Mouse (Mus musculus) hindbrain, postnatal 0 days (tissue): ENCODE measurements around the gene Olfr877. TPM values are rescaled to one million over a fixed set of nuclear protein-coding genes. Genes with fewer than 3 reads are reported as not detected.

Source experiments
- ATAC-seq: fragments of 200-750 bp; cut with Nextera tagmentation; 2 replicates; pipeline ENCODE4 v1.8.0; 2017; ENCODE audit warnings: mild to moderate bottlenecking, moderate TSS enrichment, moderate library complexity
- DNase-seq: peaks from one replicate; pipeline ENCODE4 v3.0.0-alpha.2; 2015; ENCODE audit warnings: low spot score
- H3K27ac ChIP-seq: fragments of 300-500 bp; sonication (generic); 2 replicates; pipeline ENCODE4 v1.5.1; 2014; ENCODE audit warnings: mild to moderate bottlenecking
- H3K27me3 ChIP-seq: fragments of 300-500 bp; sonication (generic); 2 replicates; pipeline ENCODE4 v1.6.1; 2014; ENCODE audit warnings: low read length, mixed read lengths; ENCODE audit not compliant: insufficient read depth
- H3K36me3 ChIP-seq: fragments of 300-500 bp; sonication (generic); 2 replicates; pipeline ENCODE4 v1.6.1; 2014; ENCODE audit warnings: low read length, mixed read lengths; ENCODE audit not compliant: insufficient read depth
- H3K4me1 ChIP-seq: fragments of 300-500 bp; sonication (generic); 2 replicates; pipeline ENCODE4 v1.6.1; 2014; ENCODE audit warnings: antibody characterized with exemption, low read length, mixed read lengths; ENCODE audit not compliant: insufficient read depth
- H3K4me2 ChIP-seq: fragments of 300-500 bp; sonication (generic); 2 replicates; pipeline ENCODE4 v1.6.1; 2014; ENCODE audit warnings: low read depth, mild to moderate bottlenecking, low read length, moderate library complexity, mixed read lengths
- H3K4me3 ChIP-seq: fragments of 300-500 bp; sonication (generic); 2 replicates; pipeline ENCODE4 v1.5.1; 2014; ENCODE audit warnings: low read length
- H3K9ac ChIP-seq: fragments of 300-500 bp; sonication (generic); replicated peaks from 2 replicates; pipeline ENCODE4 v1.6.1; 2014; ENCODE audit warnings: mild to moderate bottlenecking, low read length, moderate library complexity, mixed read lengths
- H3K9me3 ChIP-seq: fragments of 300-500 bp; sonication (generic); 2 replicates; pipeline ENCODE4 v1.6.1; 2016; ENCODE audit warnings: low read length, mixed read lengths
- CTCF ChIP-seq: IDR thresholded peaks from 2 replicates; pipeline ENCODE4 v1.5.1; 2016; ENCODE audit warnings: antibody characterized with exemption, control low read depth, low read depth
- WGBS: fragments of 180-500 bp; shearing (Covaris S2); extraction: QIAGEN DNeasy Blood & Tissue Kit; methylation state at CpG from one replicate; pipeline ENCODE4 v1.1.7; 2014; 5-methylcytosine and 5-hydroxymethylcytosine counted together
- polyA plus RNA-seq: library from polyadenylated mRNA; unstranded; fragments of >200 nt; fragmentation: Nextera tagmentation; extraction: Ambion mirVana; gene quantifications from 2 replicates; pipeline ENCODE4 v1.2.1, GENCODE M21; 2015
- total RNA-seq: library from RNA; depleted of rRNA; stranded (reverse); fragments of >200 nt; gene quantifications from 2 replicates; pipeline ENCODE4 v1.2.3, GENCODE M21; 2014; rRNA removed

The Olfr877 gene
- total and polyA plus RNA-seq, 2 experiments from 2014 or later: not detected

- no peak for TF ChIP-seq CTCF
- Histone ChIP-seq H3K4me3 (no peak overlapping the region), H3K9ac (no peak overlapping the region), H3K9me3 (no peaks in the 10 kb centered on the region), H3K27ac (no peak overlapping the region), H3K4me2 (no peak overlapping the region), H3K4me1 (no peaks in the 10 kb centered on the region), H3K36me3 (no peaks in the 10 kb centered on the region), H3K27me3 (no peaks in the 10 kb centered on the region)
- ATAC-seq (no peak), DNase-seq (no peak)
- WGBS: 71% methylated on average over 1 of the region's 1 CpGs
Observed at GRCm38 (mm10) chr9:37863325-37863724, 9.3 kb downstream of the Olfr877 start.

GRCm38 (mm10) chr9:37870246-37870645 lies 16.2 kb downstream of the Olfr877 start:
- Histone ChIP-seq H3K9ac (no peak overlapping the region), H3K36me3 (no peaks in the 10 kb centered on the region), H3K4me3 (no peak overlapping the region), H3K27ac (no peak overlapping the region), H3K4me1 (no peaks in the 10 kb centered on the region), H3K9me3 (no peaks in the 10 kb centered on the region), H3K4me2 (no peak overlapping the region), H3K27me3 (no peaks in the 10 kb centered on the region)
- TF ChIP-seq CTCF: no peak
- ATAC-seq (no peak), DNase-seq (no peak)
- 57% methylated on average over 1 of the region's 1 CpGs for WGBS

GRCm38 (mm10) chr9:37871097-37871496 lies 17.0 kb downstream of the Olfr877 start:
- Histone ChIP-seq H3K4me2 (no peak overlapping the region), H3K27ac (no peak overlapping the region), H3K36me3 (no peaks in the 10 kb centered on the region), H3K9me3 (no peaks in the 10 kb centered on the region), H3K9ac (no peak overlapping the region), H3K4me1 (no peaks in the 10 kb centered on the region), H3K27me3 (no peaks in the 10 kb centered on the region), H3K4me3 (no peak overlapping the region)
- DNase-seq (no peak), ATAC-seq (no peak)
- 73% methylated on average over 1 of the region's 1 CpGs for WGBS
- no peak for TF ChIP-seq CTCF

GRCm38 (mm10) chr9:37871536-37871935 lies 17.5 kb downstream of the Olfr877 start:
- WGBS: 60% methylated on average over 1 of the region's 1 CpGs
- no peaks in the 10 kb centered on the region for H3K27me3 ChIP-seq
- ATAC-seq: no peak
- no peak for TF ChIP-seq CTCF
- no peaks in the 10 kb centered on the region for H3K4me1 ChIP-seq
- H3K9ac ChIP-seq: no peak overlapping the region
- H3K36me3 ChIP-seq: no peaks in the 10 kb centered on the region
- H3K4me2 ChIP-seq: no peak overlapping the region
- H3K9me3 ChIP-seq: no peaks in the 10 kb centered on the region
- H3K4me3 ChIP-seq: no peak overlapping the region
- DNase-seq: no peak
- no peak overlapping the region for H3K27ac ChIP-seq

GRCm38 (mm10) chr9:37890960-37891359 lies 36.9 kb downstream of the Olfr877 start:
- WGBS: 15% methylated on average over 2 of the region's 2 CpGs

GRCm38 (mm10) chr9:37896661-37897060 lies 42.6 kb downstream of the Olfr877 start, which contains the start of gene Olfr145:
Gene Olfr145 (plus strand): TSS chr9:37896724.
- DNase-seq: no peak
- WGBS: 18% methylated on average over 2 of the region's 2 CpGs
- H3K27ac ChIP-seq: no peak within 1 kb of the TSS
- no peaks in the 10 kb centered on the region for H3K4me1 ChIP-seq
- H3K27me3 ChIP-seq: no peaks in the 10 kb centered on the region
- H3K9me3 ChIP-seq: no peaks in the 10 kb centered on the region
- H3K4me3 ChIP-seq: no peak within 1 kb of the TSS
- no peak for ATAC-seq
- TF ChIP-seq CTCF: no peak
- no peaks in the 10 kb centered on the region for H3K36me3 ChIP-seq
- no peak within 1 kb of the TSS for H3K4me2 ChIP-seq
- H3K9ac ChIP-seq: no peak within 1 kb of the TSS

More at GRCm38 (mm10) chr9:37890960-37891359, 36.9 kb downstream of the Olfr877 start:
- Histone ChIP-seq H3K4me2 (no peak overlapping the region), H3K27ac (no peak overlapping the region), H3K4me3 (no peak overlapping the region), H3K9me3 (no peaks in the 10 kb centered on the region), H3K36me3 (no peaks in the 10 kb centered on the region), H3K27me3 (no peaks in the 10 kb centered on the region), H3K9ac (no peak overlapping the region), H3K4me1 (no peaks in the 10 kb centered on the region)
- ATAC-seq: no peak
- peak; percentile 40 for DNase-seq
- no peak for TF ChIP-seq CTCF

- whole genome bisulfite sequencing: 72% methylated on average over 3 of the region's 3 CpGs
- Histone ChIP-seq H3K27me3 (no peaks in the 10 kb centered on the region), H3K36me3 (no peaks in the 10 kb centered on the region), H3K9ac (no peak overlapping the region), H3K4me3 (no peak overlapping the region), H3K27ac (no peak overlapping the region), H3K9me3 (no peaks in the 10 kb centered on the region), H3K4me2 (no peak overlapping the region), H3K4me1 (no peaks in the 10 kb centered on the region)
- no peak for DNase-seq
- no peak for TF ChIP-seq CTCF
- no peak for ATAC-seq
Observed at GRCm38 (mm10) chr9:37905555-37905954, 51.5 kb downstream of the Olfr877 start.

Other genes starting within 250 kb of the Olfr877 start
- 4.2 TPM in 1 of 2 replicates, not detected in the other for gene Spa17, start 240.5 kb upstream of the Olfr877 start, total RNA-seq
- 11.6 and 13.9 TPM in 2 replicates for gene Spa17, start 240.5 kb upstream of the Olfr877 start, polyA plus RNA-seq
- gene Tbrg1, start 197.0 kb upstream of the Olfr877 start, total RNA-seq: 44.5 and 45.6 TPM in 2 replicates
- 82.9 and 87.7 TPM in 2 replicates for gene Tbrg1, start 197.0 kb upstream of the Olfr877 start, polyA plus RNA-seq
- not detected in 2 replicates for gene Panx3, start 185.0 kb upstream of the Olfr877 start, total RNA-seq
- gene Panx3, start 185.0 kb upstream of the Olfr877 start, polyA plus RNA-seq: 0.10 TPM in 1 of 2 replicates, not detected in the other
- gene Olfr160, start 138.0 kb upstream of the Olfr877 start, total RNA-seq: not detected in 2 replicates
- gene Olfr160, start 138.0 kb upstream of the Olfr877 start, polyA plus RNA-seq: not detected in 2 replicates
- gene Olfr874, start 109.2 kb upstream of the Olfr877 start, total RNA-seq: 0.58 TPM in 1 of 2 replicates, not detected in the other
- not detected in 2 replicates for gene Olfr874, start 109.2 kb upstream of the Olfr877 start, polyA plus RNA-seq
- not detected in 2 replicates for gene Olfr875, start 82.4 kb upstream of the Olfr877 start, total RNA-seq
- not detected in 2 replicates for gene Olfr875, start 82.4 kb upstream of the Olfr877 start, polyA plus RNA-seq
- not detected in 2 replicates for gene Olfr876, start 51.2 kb upstream of the Olfr877 start, total RNA-seq
- gene Olfr876, start 51.2 kb upstream of the Olfr877 start, polyA plus RNA-seq: not detected in 2 replicates
- gene Olfr145, start 42.5 kb downstream of the Olfr877 start, total RNA-seq: not detected in 2 replicates
- gene Olfr145, start 42.5 kb downstream of the Olfr877 start, polyA plus RNA-seq: not detected in 2 replicates
- gene Olfr878, start 63.6 kb downstream of the Olfr877 start, total RNA-seq: not detected in 2 replicates
- gene Olfr878, start 63.6 kb downstream of the Olfr877 start, polyA plus RNA-seq: not detected in 2 replicates
- not detected in 2 replicates for gene Olfr881, start 137.6 kb downstream of the Olfr877 start, total RNA-seq
- gene Olfr881, start 137.6 kb downstream of the Olfr877 start, polyA plus RNA-seq: not detected in 2 replicates
- not detected in 2 replicates for gene Olfr883, start 171.5 kb downstream of the Olfr877 start, total RNA-seq
- gene Olfr883, start 171.5 kb downstream of the Olfr877 start, polyA plus RNA-seq: not detected in 2 replicates
- not detected in 2 replicates for gene Olfr884, start 192.3 kb downstream of the Olfr877 start, total RNA-seq
- not detected in 2 replicates for gene Olfr884, start 192.3 kb downstream of the Olfr877 start, polyA plus RNA-seq
- not detected in 2 replicates for gene Olfr885, start 207.1 kb downstream of the Olfr877 start, total RNA-seq
- not detected in 2 replicates for gene Olfr885, start 207.1 kb downstream of the Olfr877 start, polyA plus RNA-seq
- not detected in 2 replicates for gene Olfr887, start 229.8 kb downstream of the Olfr877 start, total RNA-seq
- not detected in 2 replicates for gene Olfr887, start 229.8 kb downstream of the Olfr877 start, polyA plus RNA-seq